Mouse (Mus musculus) layer of hippocampus, postnatal 10 days (tissue): Measurements from ENCODE around the gene Hip1. TPM values are rescaled to one million over a fixed set of nuclear protein-coding genes. Genes with fewer than 3 reads are reported as not detected.
A peak's percentile ranks its signal among the peaks of the same experiment; 100 is the strongest.

Experiments used
- DNase-seq, 2 experiments: peaks; one replicate each; pipeline ENCODE4 v3.0.0; 2021; ENCODE audit warnings: low spot score in 2 of 2
- total RNA-seq, 2 experiments: library from RNA; stranded (reverse); gene quantifications; 2 replicates each; pipeline ENCODE4 v1.2.3; 2021

Hip1 gene
- total RNA-seq, 2 experiments from 2014 or later, result 68.5 to 69.4 TPM

GRCm38 (mm10) chr5:135533431-135533830 is 11.5 kb downstream of the Hip1 start:
- no peak for DNase-seq

- no peak for DNase-seq
Observed at GRCm38 (mm10) chr5:135531306-135531845, 13.5 kb downstream of the Hip1 start.

GRCm38 (mm10) chr5:135529964-135530363 is 15.0 kb downstream of the Hip1 start:
- no peak for DNase-seq

GRCm38 (mm10) chr5:135529310-135529709 is 15.6 kb downstream of the Hip1 start:
- DNase-seq, result no peak

- no peak for DNase-seq
Observed at GRCm38 (mm10) chr5:135527986-135528385, 16.9 kb downstream of the Hip1 start.

GRCm38 (mm10) chr5:135524660-135525560 is 20.0 kb downstream of the Hip1 start:
- DNase-seq, result no peak

GRCm38 (mm10) chr5:135524087-135524486 is 20.8 kb downstream of the Hip1 start:
- no peak for DNase-seq

GRCm38 (mm10) chr5:135522111-135522722 is 22.7 kb downstream of the Hip1 start:
- no peak for DNase-seq

GRCm38 (mm10) chr5:135517348-135517883 is 27.5 kb downstream of the Hip1 start:
- DNase-seq, result peak; percentile 27 to 52

GRCm38 (mm10) chr5:135513131-135513530 is 31.8 kb downstream of the Hip1 start:
- no peak for DNase-seq

GRCm38 (mm10) chr5:135511105-135511504 is 33.8 kb downstream of the Hip1 start:
- no peak for DNase-seq

GRCm38 (mm10) chr5:135508284-135508683 is 36.6 kb downstream of the Hip1 start:
- no peak for DNase-seq

- no peak for DNase-seq
Observed at GRCm38 (mm10) chr5:135507561-135508273, 37.2 kb downstream of the Hip1 start.

GRCm38 (mm10) chr5:135505442-135505841 is 39.5 kb downstream of the Hip1 start:
- no peak for DNase-seq

- no peak for DNase-seq
Observed at GRCm38 (mm10) chr5:135502931-135503330, 42.0 kb downstream of the Hip1 start.

- DNase-seq, result no peak
Observed at GRCm38 (mm10) chr5:135502027-135502426, 42.9 kb downstream of the Hip1 start.

- DNase-seq, result no peak
Observed at GRCm38 (mm10) chr5:135498914-135499313, 46.0 kb downstream of the Hip1 start.

- no peak for DNase-seq
Observed at GRCm38 (mm10) chr5:135497347-135497955, 47.5 kb downstream of the Hip1 start.

- DNase-seq, result no peak
Observed at GRCm38 (mm10) chr5:135496489-135496888, 48.4 kb downstream of the Hip1 start.

GRCm38 (mm10) chr5:135495471-135495870 is 49.4 kb downstream of the Hip1 start:
- DNase-seq, result no peak
